Mouse (Mus musculus) CH12.LX (cell line): ENCODE measurements around the gene Gclm. TPM values are rescaled to one million over a fixed set of nuclear protein-coding genes. Genes with fewer than 3 reads are reported as not detected.

Experiments
- DNase-seq: peaks from one replicate; pipeline ENCODE4 v3.0.0-alpha.2; 2013; ENCODE audit errors: extremely low read depth
- H3K27ac ChIP-seq: 2 replicates; pipeline ENCODE4 v1.5.1; 2012; ENCODE audit warnings: low read depth, mild to moderate bottlenecking, control low read depth, moderate library complexity; ENCODE audit not compliant: insufficient read depth
- H3K27me3 ChIP-seq: replicated peaks from 2 replicates; pipeline ENCODE3; 2012; ENCODE audit warnings: inconsistent platforms
- H3K36me3 ChIP-seq, 2 experiments: replicated peaks in 1 of 2; 2 replicates each; pipeline versions ENCODE3 to v1.6.1; 2012; ENCODE audit warnings: inconsistent platforms in 1 of 2, low read length in 1 of 2, mild to moderate bottlenecking in 1 of 2, mixed read lengths in 1 of 2, moderate library complexity in 1 of 2; ENCODE audit not compliant: control insufficient read depth in 1 of 2, insufficient read depth in 1 of 2
- H3K4me1 ChIP-seq, 2 experiments: 2 replicates each; pipeline ENCODE4 v1.6.1; 2012; ENCODE audit warnings: inconsistent platforms in 1 of 2, moderate library complexity in 1 of 2; ENCODE audit not compliant: insufficient read depth in 2 of 2, control insufficient read depth in 1 of 2
- H3K4me2 ChIP-seq: 2 replicates; pipeline ENCODE4 v1.6.1; 2012; ENCODE audit warnings: low read depth, mild to moderate bottlenecking, control low read depth; ENCODE audit not compliant: poor library complexity, insufficient read depth, severe bottlenecking
- H3K4me3 ChIP-seq, 3 experiments: fragments of 150-350 bp in 1 of 3; sonication (generic) in 1 of 3; replicated peaks in 1 of 3; 2 replicates each; pipeline versions ENCODE3 to v1.5.1; 2011 to 2012; ENCODE audit warnings: low read depth in 2 of 3, low read length in 2 of 3, mild to moderate bottlenecking in 2 of 3, moderate library complexity in 2 of 3, control low read depth in 1 of 3, improper control_type of control experiment in 1 of 3, inconsistent platforms in 1 of 3, mixed read lengths in 1 of 3; ENCODE audit not compliant: poor library complexity in 1 of 3
- H3K79me2 ChIP-seq: replicated peaks from 2 replicates; pipeline ENCODE4 v1.6.1; 2012; ENCODE audit warnings: mild to moderate bottlenecking, moderate library complexity; ENCODE audit not compliant: control insufficient read depth, poor library complexity, insufficient read depth, severe bottlenecking; ENCODE audit errors: extremely low read depth
- H3K9ac ChIP-seq: 2 replicates; pipeline ENCODE4 v1.6.1; 2012; ENCODE audit warnings: low read depth, mild to moderate bottlenecking, control low read depth, moderate library complexity; ENCODE audit not compliant: insufficient read depth
- H3K9me3 ChIP-seq: replicated peaks from 2 replicates; pipeline ENCODE3; 2012; ENCODE audit warnings: low read length, inconsistent platforms, mixed read lengths
- BHLHE40 ChIP-seq: IDR thresholded peaks from 2 replicates; pipeline ENCODE4 v1.6.1; 2011; ENCODE audit warnings: mild to moderate bottlenecking, low read depth, low read length, improper control_type of control experiment
- CHD1 ChIP-seq: IDR thresholded peaks from 2 replicates; pipeline ENCODE4 v1.6.1; 2012; ENCODE audit warnings: low read depth, low read length, improper control_type of control experiment, inconsistent platforms
- CHD2 ChIP-seq: IDR thresholded peaks from 2 replicates; pipeline ENCODE4 v1.6.1; 2011; ENCODE audit warnings: low read length, improper control_type of control experiment
- CTCF ChIP-seq, 2 experiments: IDR thresholded peaks in 1 of 2; conservative IDR thresholded peaks in 1 of 2; 2 replicates each; pipeline ENCODE4 v1.5.1; 2011 to 2012; ENCODE audit warnings: low read depth in 2 of 2, low read length in 2 of 2, improper control_type of control experiment in 1 of 2, inconsistent platforms in 1 of 2, mild to moderate bottlenecking in 1 of 2, moderate library complexity in 1 of 2
- ELF1 ChIP-seq: IDR thresholded peaks from 2 replicates; pipeline ENCODE4 v1.6.1; 2014; ENCODE audit warnings: low read depth, mild to moderate bottlenecking, inconsistent platforms, low read length, improper control_type of control experiment
- EP300 ChIP-seq: IDR thresholded peaks from 2 replicates; pipeline ENCODE4 v1.6.1; 2011; ENCODE audit warnings: low read length, improper control_type of control experiment
- ETS1 ChIP-seq: conservative IDR thresholded peaks from 2 replicates; pipeline ENCODE4 v1.6.1; 2012; ENCODE audit warnings: low read depth, mild to moderate bottlenecking, inconsistent platforms, low read length, improper control_type of control experiment, moderate library complexity
- GABPA ChIP-seq: IDR thresholded peaks from 2 replicates; pipeline ENCODE4 v1.6.1; 2012; ENCODE audit warnings: low read depth, low read length, improper control_type of control experiment, inconsistent platforms; ENCODE audit not compliant: insufficient replicate concordance
- IRF4 ChIP-seq: IDR thresholded peaks from 2 replicates; pipeline ENCODE4 v1.6.1; 2014; ENCODE audit warnings: low read depth, mild to moderate bottlenecking, inconsistent platforms, low read length, improper control_type of control experiment
- MAFK ChIP-seq: IDR thresholded peaks from 2 replicates; pipeline ENCODE4 v1.6.1; 2011; ENCODE audit warnings: low read length, improper control_type of control experiment; ENCODE audit not compliant: insufficient replicate concordance
- MAZ ChIP-seq: IDR thresholded peaks from 2 replicates; pipeline ENCODE4 v1.6.1; 2012; ENCODE audit warnings: low read depth, mild to moderate bottlenecking, inconsistent platforms, low read length, improper control_type of control experiment, moderate library complexity
- MEF2A ChIP-seq: IDR thresholded peaks from 2 replicates; pipeline ENCODE4 v1.6.1; 2014; ENCODE audit warnings: low read depth, mild to moderate bottlenecking, inconsistent platforms, low read length, improper control_type of control experiment, borderline replicate concordance
- NRF1 ChIP-seq: IDR thresholded peaks from 2 replicates; pipeline ENCODE4 v1.6.1; 2014; ENCODE audit warnings: low read depth, mild to moderate bottlenecking, inconsistent platforms, low read length, improper control_type of control experiment, moderate library complexity
- PAX5 ChIP-seq: IDR thresholded peaks from 2 replicates; pipeline ENCODE4 v1.6.1; 2012; ENCODE audit warnings: low read length, inconsistent platforms, mixed read lengths
- POLR2AphosphoS2 ChIP-seq: IDR thresholded peaks from 2 replicates; pipeline ENCODE4 v1.6.1; 2011; ENCODE audit warnings: low read depth, low read length, improper control_type of control experiment
- SIN3A ChIP-seq: IDR thresholded peaks from 2 replicates; pipeline ENCODE4 v1.6.1; 2012; ENCODE audit warnings: low read length, improper control_type of control experiment, inconsistent platforms
- SMC3 ChIP-seq: IDR thresholded peaks from 2 replicates; pipeline ENCODE4 v1.6.1; 2011; ENCODE audit warnings: low read depth, low read length, improper control_type of control experiment
- TBP ChIP-seq: conservative IDR thresholded peaks from 2 replicates; pipeline ENCODE4 v1.6.1; 2011; ENCODE audit warnings: low read depth, low read length, improper control_type of control experiment
- USF1 ChIP-seq: IDR thresholded peaks from 2 replicates; pipeline ENCODE4 v1.6.1; 2014; ENCODE audit warnings: low read depth, mild to moderate bottlenecking, inconsistent platforms, low read length, improper control_type of control experiment
- dilution Hi-C: fragments of 300-500 bp; cut with MboI; formaldehyde crosslinking; loops from 2 replicates; pipeline ENCODE4 v1.14.3; 2020; ENCODE audit warnings: low sequenced_read_pairs; ENCODE audit not compliant: extremely low pct_unique_long_range_greater_than_20kb, extremely low pct_ligation_motif_present
- in situ Hi-C: fragments of 300-500 bp; cut with MboI; formaldehyde crosslinking; loops from 3 replicates; pipeline ENCODE4 v1.14.3; 2019; ENCODE audit warnings: low sequenced_read_pairs, low pct_ligation_motif_present, low pct_unique_long_range_greater_than_20kb, mixed read lengths
- polyA plus RNA-seq: library from polyadenylated mRNA; unstranded; fragments of >175 nt; gene quantifications from 2 replicates; pipeline ENCODE4 v1.2.1, GENCODE M21; 2012; ENCODE audit warnings: low read depth; ENCODE audit not compliant: insufficient read length
- total RNA-seq, 2 experiments: library from RNA; depleted of rRNA; stranded (reverse); fragments of 300-350 nt in 1 of 2; fragments of >200 nt in 1 of 2; gene quantifications; 2 replicates each; pipeline ENCODE4 v1.2.3; 2012 to 2014

The Gclm gene
- total and polyA plus RNA-seq, 3 experiments: 26.1 to 195 (median 108) TPM

DNA sequence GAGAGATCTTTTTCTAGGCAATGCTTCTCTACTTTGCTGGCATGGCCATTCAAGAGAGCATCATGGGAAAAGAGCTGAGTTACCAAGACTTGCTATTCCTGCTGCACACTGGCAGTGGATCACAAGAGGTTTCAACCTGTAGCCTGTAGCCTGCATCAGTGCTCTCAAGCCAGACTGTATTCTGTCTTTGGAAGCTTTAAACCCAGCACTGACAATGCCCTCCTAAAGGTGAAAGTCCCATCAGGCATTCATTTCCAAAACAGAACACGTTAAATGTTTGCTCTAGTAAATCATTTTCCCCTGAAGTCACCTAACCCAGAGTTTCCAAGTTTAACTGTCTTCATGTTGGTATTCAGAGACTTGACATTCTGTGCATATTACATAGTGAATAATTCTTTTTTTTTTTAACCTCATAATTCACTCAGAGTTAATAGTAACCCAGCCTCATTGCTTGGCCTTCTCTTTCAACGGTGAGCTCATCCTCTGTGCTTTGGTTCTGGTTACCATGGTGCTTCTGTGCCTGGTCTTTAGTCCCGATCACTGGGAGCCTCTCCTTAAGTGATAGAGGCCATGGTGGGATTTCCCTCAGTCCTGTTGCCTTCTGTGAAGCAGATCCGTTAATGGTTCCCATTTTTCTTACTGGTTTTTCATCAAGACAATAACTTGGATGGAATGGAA lies 48.6 kb upstream of the Gclm start:
- Histone ChIP-seq H3K9me3 (no peaks in the 10 kb centered on the region), H3K4me2 (no peak overlapping the region), H3K4me1 (no peaks in the 10 kb centered on the region), H3K4me3 (no peak overlapping the region), H3K27ac (no peak overlapping the region), H3K79me2 (no peaks in the 10 kb centered on the region), H3K36me3 (no peaks in the 10 kb centered on the region), H3K9ac (no peak overlapping the region), H3K27me3 (no peaks in the 10 kb centered on the region)
- dilution Hi-C loops (no loop called here), in situ Hi-C loops (no loop called here)
- no peak for TF ChIP-seq IRF4
- no peak for TF ChIP-seq SIN3A
- TF ChIP-seq MAZ: no peak
- TF ChIP-seq CHD1: no peak
- TF ChIP-seq CTCF (conservative IDR thresholded peaks at IDR 0.05 in 1 of 2, IDR thresholded peaks at IDR 0.05 in 1 of 2; ENCODE audit: low read depth in 2 of 2, low read length in 2 of 2): no peak
- TF ChIP-seq NRF1: no peak
- no peak for TF ChIP-seq BHLHE40
- TF ChIP-seq TBP: no peak
- no peak for DNase-seq

GRCm38 (mm10) chr3:122198532-122198931 lies 46.8 kb upstream of the Gclm start:
- no peaks in the 10 kb centered on the region for H3K36me3 ChIP-seq
- no peak for DNase-seq
- in situ Hi-C loops (no loop called here), dilution Hi-C loops (no loop called here)
- TF ChIP-seq USF1: no peak
- no peak for TF ChIP-seq NRF1
- no peak for TF ChIP-seq IRF4
- TF ChIP-seq EP300: no peak
- no peak for TF ChIP-seq SMC3
- no peak for TF ChIP-seq PAX5
- no peak for TF ChIP-seq CHD1
- TF ChIP-seq POLR2AphosphoS2: no peak
- TF ChIP-seq MEF2A: no peak
- no peak for TF ChIP-seq CHD2
- no peak for TF ChIP-seq MAFK
- TF ChIP-seq SIN3A: no peak
- TF ChIP-seq GABPA: no peak
- no peak for TF ChIP-seq ELF1
- TF ChIP-seq ETS1: no peak
- no peaks in the 10 kb centered on the region for H3K79me2 ChIP-seq
- no peaks in the 10 kb centered on the region for H3K9me3 ChIP-seq
- no peak overlapping the region for H3K27ac ChIP-seq
- H3K4me2 ChIP-seq: no peak overlapping the region
- no peaks in the 10 kb centered on the region for H3K27me3 ChIP-seq
- H3K4me1 ChIP-seq: no peaks in the 10 kb centered on the region
- H3K4me3 ChIP-seq: no peak overlapping the region
- no peak overlapping the region for H3K9ac ChIP-seq
